Mouse (Mus musculus): ENCODE data around the gene Col2a1. TPM values are rescaled to one million over a fixed set of nuclear protein-coding genes. Genes with fewer than 3 reads are reported as not detected.

Gene Col2a1
- polyA plus RNA-seq, 1 experiment from 2014 or later: 143 TPM

DNA sequence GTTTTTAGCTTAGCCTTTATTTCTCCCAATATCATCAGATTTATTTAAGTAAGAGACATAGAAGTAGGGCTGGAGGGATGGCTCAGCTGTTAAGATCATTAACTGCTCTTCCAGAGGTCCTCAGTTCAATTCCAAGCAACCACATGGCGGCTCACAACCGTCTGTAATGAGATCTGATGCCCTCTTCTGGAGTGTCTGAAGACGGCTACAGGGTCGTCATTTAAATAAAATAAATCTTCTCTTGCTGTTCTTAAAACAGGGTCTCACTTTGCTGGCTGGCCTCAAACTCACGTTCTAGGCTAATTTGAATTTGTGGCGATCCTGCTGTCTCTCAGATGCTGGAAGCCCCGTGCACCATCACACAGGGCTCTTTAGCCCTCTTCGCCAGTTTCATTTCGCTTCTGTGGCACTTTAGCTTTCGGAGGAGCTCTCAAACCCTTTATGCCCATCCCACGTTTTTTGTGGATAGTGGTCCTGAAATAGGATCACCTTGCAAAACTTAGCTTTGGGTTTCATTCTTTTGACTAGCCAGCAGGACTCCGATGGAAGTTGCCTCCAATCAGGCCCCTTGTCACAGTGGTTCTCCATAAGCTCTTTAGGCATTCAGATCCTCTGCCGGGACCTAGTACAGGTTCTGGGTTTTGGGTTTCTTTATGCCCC lies 41.0 kb downstream of the Col2a1 start:
- ATAC-seq (replicated peaks; ENCODE audit: low FRiP score) (peak; percentile 21; the same call in 1 of the 2 replicates), DNase-seq (ENCODE audit: low spot score) (no peak)
- Histone ChIP-seq H3K9me3 (ENCODE audit: control insufficient read depth, low read length) (no peaks in the 10 kb centered on the region), H3K4me3 (ENCODE audit: low read depth, low read length) (peak overlapping the region; percentile 48), H3K4me1 (replicated peaks; ENCODE audit: control insufficient read depth, insufficient read depth, low read length) (peaks cover 9% of the 10 kb centered on the region), H3K9ac (ENCODE audit: low read length) (peak overlapping the region; percentile 71), H3K27me3 (ENCODE audit: control insufficient read depth, insufficient read depth, low read length) (no peaks in the 10 kb centered on the region; the same call in 1 of the 2 replicates), H3K4me2 (ENCODE audit: low read depth, low read length, severe bottlenecking) (peak overlapping the region; percentile 68), H3K27ac (ENCODE audit: low read depth, low read length) (peak overlapping the region; percentile 41; the same call in 1 of the 2 replicates), H3K36me3 (ENCODE audit: control insufficient read depth, insufficient read depth, low read length) (no peaks in the 10 kb centered on the region)
- WGBS: 11% methylated on average over 13 of the region's 13 CpGs

DNA sequence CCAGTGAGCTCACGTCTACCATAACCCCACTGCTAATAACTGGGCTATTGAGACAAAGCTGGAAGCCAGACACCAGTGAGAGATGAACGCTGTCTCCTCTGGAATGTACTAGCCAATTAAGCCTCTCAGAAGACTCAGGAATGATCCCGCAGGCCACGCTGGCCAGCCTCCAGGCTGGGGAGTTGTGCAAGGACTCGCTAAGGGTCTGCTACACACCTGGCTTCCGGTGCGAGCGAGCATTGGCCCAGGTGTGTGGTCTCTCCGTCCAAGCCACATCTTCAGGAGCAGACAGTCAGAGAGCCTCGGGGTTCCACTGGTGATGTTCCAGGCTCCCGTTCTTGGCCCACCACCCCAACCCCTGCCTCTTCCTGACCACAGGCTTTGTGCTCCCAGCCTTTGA lies 48.1 kb downstream of the Col2a1 start:
- H3K27ac ChIP-seq (ENCODE audit: low read depth, low read length): no peak overlapping the region
- H3K9ac ChIP-seq (ENCODE audit: low read length): no peak overlapping the region
- no peaks in the 10 kb centered on the region for H3K9me3 ChIP-seq (ENCODE audit: control insufficient read depth, low read length)
- H3K4me1 ChIP-seq (replicated peaks; ENCODE audit: control insufficient read depth, insufficient read depth, low read length): peaks cover 6% of the 10 kb centered on the region; the same call in 1 of the 2 replicates
- ATAC-seq (replicated peaks; ENCODE audit: low FRiP score) (no peak), DNase-seq (ENCODE audit: low spot score) (peak; percentile 51)
- no peaks in the 10 kb centered on the region for H3K36me3 ChIP-seq (ENCODE audit: control insufficient read depth, insufficient read depth, low read length)
- WGBS: 69% methylated on average over 11 of the region's 11 CpGs
- no peaks in the 10 kb centered on the region for H3K27me3 ChIP-seq (ENCODE audit: control insufficient read depth, insufficient read depth, low read length)
- no peak overlapping the region for H3K4me3 ChIP-seq (ENCODE audit: low read depth, low read length)
- no peak overlapping the region for H3K4me2 ChIP-seq (ENCODE audit: low read depth, low read length, severe bottlenecking)

DNA sequence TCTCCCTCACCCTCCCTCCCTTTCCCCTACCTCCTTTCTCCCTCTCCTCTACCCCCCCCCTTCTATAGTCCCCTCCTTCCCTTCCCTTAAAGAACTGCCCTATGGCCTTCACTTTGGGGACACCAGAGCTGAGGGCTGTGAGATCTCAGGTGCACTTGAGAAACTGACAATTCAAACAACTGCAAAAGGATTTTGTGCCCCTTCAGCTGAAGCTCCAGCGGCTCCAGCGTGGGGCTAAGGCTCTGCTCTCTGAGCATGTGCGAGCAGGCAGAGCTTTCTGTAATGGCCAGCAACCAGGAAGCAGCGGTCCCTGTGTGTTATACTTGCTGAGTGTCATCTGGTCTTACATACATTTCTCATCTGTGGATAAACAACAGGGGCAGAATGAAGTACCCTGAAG lies 48.8 kb downstream of the Col2a1 start:
- peak; percentile 50 for DNase-seq (ENCODE audit: low spot score)
- Histone ChIP-seq H3K27ac (ENCODE audit: low read depth, low read length) (no peak overlapping the region), H3K4me2 (ENCODE audit: low read depth, low read length, severe bottlenecking) (no peak overlapping the region), H3K4me3 (ENCODE audit: low read depth, low read length) (no peak overlapping the region), H3K27me3 (ENCODE audit: control insufficient read depth, insufficient read depth, low read length) (no peaks in the 10 kb centered on the region), H3K9me3 (ENCODE audit: control insufficient read depth, low read length) (no peaks in the 10 kb centered on the region), H3K4me1 (replicated peaks; ENCODE audit: control insufficient read depth, insufficient read depth, low read length) (peaks cover 6% of the 10 kb centered on the region; the same call in 1 of the 2 replicates), H3K36me3 (ENCODE audit: control insufficient read depth, insufficient read depth, low read length) (no peaks in the 10 kb centered on the region), H3K9ac (ENCODE audit: low read length) (no peak overlapping the region)
- no peak for ATAC-seq (replicated peaks; ENCODE audit: low FRiP score)
- WGBS: 24% methylated on average over 4 of the region's 4 CpGs

DNA sequence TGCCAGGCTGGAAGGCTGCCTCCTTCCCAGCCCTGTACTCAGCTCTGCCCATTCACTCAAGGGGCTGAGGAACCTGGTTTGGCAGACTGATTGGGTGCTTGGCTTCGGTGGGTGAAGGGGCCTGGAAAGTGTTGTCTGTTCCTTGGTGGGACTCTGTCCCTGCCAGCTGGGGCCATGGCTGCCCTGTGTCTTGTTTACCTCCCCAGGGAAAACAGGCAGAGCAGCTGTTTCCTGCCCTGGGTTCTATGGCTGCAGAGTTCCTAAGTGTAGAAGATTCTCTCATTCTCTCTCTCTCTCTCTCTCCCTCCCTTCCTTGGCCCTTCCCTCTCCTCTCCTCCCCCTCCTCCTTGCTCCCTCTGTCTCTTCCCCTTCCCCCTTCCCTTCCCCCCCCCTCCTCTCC lies 49.2 kb downstream of the Col2a1 start:
- no peaks in the 10 kb centered on the region for H3K9me3 ChIP-seq (ENCODE audit: control insufficient read depth, low read length)
- no peak for ATAC-seq (replicated peaks; ENCODE audit: low FRiP score)
- no peaks in the 10 kb centered on the region for H3K36me3 ChIP-seq (ENCODE audit: control insufficient read depth, insufficient read depth, low read length)
- peaks cover 6% of the 10 kb centered on the region; the same call in 1 of the 2 replicates for H3K4me1 ChIP-seq (replicated peaks; ENCODE audit: control insufficient read depth, insufficient read depth, low read length)
- H3K9ac ChIP-seq (ENCODE audit: low read length): no peak overlapping the region
- no peaks in the 10 kb centered on the region for H3K27me3 ChIP-seq (ENCODE audit: control insufficient read depth, insufficient read depth, low read length)
- H3K4me2 ChIP-seq (ENCODE audit: low read depth, low read length, severe bottlenecking): no peak overlapping the region
- H3K4me3 ChIP-seq (ENCODE audit: low read depth, low read length): no peak overlapping the region
- 82% methylated on average over 1 of the region's 1 CpGs for WGBS
- H3K27ac ChIP-seq (ENCODE audit: low read depth, low read length): no peak overlapping the region
- DNase-seq (ENCODE audit: low spot score): peak; percentile 43

DNA sequence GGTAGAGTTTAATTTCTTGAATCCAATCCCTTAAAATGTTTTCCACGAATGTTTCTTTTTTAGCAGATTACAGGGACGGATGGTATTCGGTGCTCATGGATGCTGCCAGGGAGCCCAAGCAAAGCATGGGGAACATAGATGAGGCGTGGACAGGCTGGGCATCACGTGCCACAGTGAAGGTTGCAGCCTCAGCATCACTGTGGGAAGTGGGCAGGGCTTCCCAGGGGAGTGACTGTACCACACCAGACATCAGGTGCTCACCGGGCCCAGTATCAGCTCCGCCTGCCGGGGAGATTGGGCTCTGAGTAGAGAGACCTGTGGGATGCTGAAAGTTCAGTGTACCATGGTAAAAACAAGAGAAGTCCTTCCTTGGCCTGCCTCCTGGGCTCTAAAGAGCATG lies 49.8 kb downstream of the Col2a1 start:
- Histone ChIP-seq H3K27ac (ENCODE audit: low read depth, low read length) (no peak overlapping the region), H3K36me3 (ENCODE audit: control insufficient read depth, insufficient read depth, low read length) (no peaks in the 10 kb centered on the region), H3K4me2 (ENCODE audit: low read depth, low read length, severe bottlenecking) (no peak overlapping the region), H3K4me1 (replicated peaks; ENCODE audit: control insufficient read depth, insufficient read depth, low read length) (peaks cover 6% of the 10 kb centered on the region; the same call in 1 of the 2 replicates), H3K9ac (ENCODE audit: low read length) (no peak overlapping the region), H3K27me3 (ENCODE audit: control insufficient read depth, insufficient read depth, low read length) (no peaks in the 10 kb centered on the region), H3K9me3 (ENCODE audit: control insufficient read depth, low read length) (no peaks in the 10 kb centered on the region), H3K4me3 (ENCODE audit: low read depth, low read length) (no peak overlapping the region)
- 80% methylated on average over 8 of the region's 8 CpGs for WGBS
- DNase-seq (ENCODE audit: low spot score): peak; percentile 39
- no peak for ATAC-seq (replicated peaks; ENCODE audit: low FRiP score)

DNA sequence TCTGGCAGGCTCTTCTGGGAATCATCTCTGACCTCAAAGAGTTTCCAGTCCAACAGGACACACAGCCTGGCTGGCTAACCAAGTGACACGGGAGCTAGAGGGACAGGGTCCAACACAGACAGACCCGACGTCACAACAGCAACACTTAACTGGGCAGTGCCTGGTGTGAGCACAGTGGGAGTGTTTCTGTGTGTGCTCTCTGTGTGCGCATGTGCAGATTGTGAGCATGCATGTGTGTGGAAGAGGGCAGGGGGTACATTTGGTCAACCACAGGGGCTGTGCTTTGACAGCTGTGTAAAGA lies 51.7 kb downstream of the Col2a1 start:
- ATAC-seq (replicated peaks; ENCODE audit: low FRiP score): 0 out of 2 replicates have a peak, but pooled peaks have one; percentile 22
- Histone ChIP-seq H3K9me3 (ENCODE audit: control insufficient read depth, low read length) (no peaks in the 10 kb centered on the region), H3K9ac (ENCODE audit: low read length) (no peak overlapping the region)

DNA sequence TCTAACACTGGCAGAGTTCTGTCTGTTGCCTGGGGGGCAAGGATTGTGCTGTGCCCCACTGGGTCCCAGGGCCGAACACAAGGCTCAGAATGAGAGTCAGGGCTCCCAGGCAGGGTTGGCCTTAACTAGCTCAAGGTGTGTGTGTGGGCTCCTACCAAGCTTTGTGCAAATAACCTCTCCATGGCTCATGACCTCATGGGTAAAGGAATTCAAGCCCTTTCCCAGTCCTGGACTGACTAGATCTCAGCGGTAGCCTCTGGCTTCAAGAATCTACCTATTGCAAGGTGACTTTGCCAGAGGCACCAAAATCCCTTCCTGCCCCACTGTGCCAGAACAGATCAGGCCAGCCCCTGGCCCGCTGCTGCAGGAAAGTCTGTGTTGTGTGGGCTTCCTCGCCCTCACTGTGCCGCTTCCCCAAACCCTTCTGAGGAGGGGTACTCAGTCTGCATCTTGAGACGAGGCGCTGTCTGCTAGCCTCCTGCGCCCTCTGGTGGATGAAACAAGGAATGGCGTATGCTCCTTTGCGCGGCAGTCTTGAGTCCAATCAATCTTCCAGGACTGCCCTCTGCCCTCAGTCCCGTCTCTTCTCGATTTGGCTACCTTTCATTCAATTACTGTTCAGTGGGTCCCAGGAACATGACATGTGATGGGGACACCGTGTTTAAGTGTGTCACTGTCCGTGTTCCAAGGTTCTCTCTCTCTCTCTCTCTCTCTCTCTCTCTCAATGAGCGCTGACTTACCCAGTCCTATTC lies 52.2 kb downstream of the Col2a1 start:
- peaks cover 6% of the 10 kb centered on the region; the same call in 1 of the 2 replicates for H3K4me1 ChIP-seq (replicated peaks; ENCODE audit: control insufficient read depth, insufficient read depth, low read length)
- no peak overlapping the region for H3K27ac ChIP-seq (ENCODE audit: low read depth, low read length)
- no peak overlapping the region for H3K9ac ChIP-seq (ENCODE audit: low read length)
- H3K9me3 ChIP-seq (ENCODE audit: control insufficient read depth, low read length): no peaks in the 10 kb centered on the region
- ATAC-seq (replicated peaks; ENCODE audit: low FRiP score) (peak; percentile 64), DNase-seq (ENCODE audit: low spot score) (peak; percentile 89)
- no peaks in the 10 kb centered on the region for H3K36me3 ChIP-seq (ENCODE audit: control insufficient read depth, insufficient read depth, low read length)
- no peak overlapping the region for H3K4me2 ChIP-seq (ENCODE audit: low read depth, low read length, severe bottlenecking)
- H3K4me3 ChIP-seq (ENCODE audit: low read depth, low read length): no peak overlapping the region
- H3K27me3 ChIP-seq (ENCODE audit: control insufficient read depth, insufficient read depth, low read length): no peaks in the 10 kb centered on the region
- WGBS: 14% methylated on average over 16 of the region's 16 CpGs

More for the DNA sequence above, 51.7 kb downstream of the Col2a1 start:
- Histone ChIP-seq H3K4me1 (replicated peaks; ENCODE audit: control insufficient read depth, insufficient read depth, low read length) (peaks cover 6% of the 10 kb centered on the region; the same call in 1 of the 2 replicates), H3K4me2 (ENCODE audit: low read depth, low read length, severe bottlenecking) (no peak overlapping the region), H3K27ac (ENCODE audit: low read depth, low read length) (no peak overlapping the region), H3K4me3 (ENCODE audit: low read depth, low read length) (no peak overlapping the region), H3K27me3 (ENCODE audit: control insufficient read depth, insufficient read depth, low read length) (no peaks in the 10 kb centered on the region), H3K36me3 (ENCODE audit: control insufficient read depth, insufficient read depth, low read length) (no peaks in the 10 kb centered on the region)
- DNase-seq (ENCODE audit: low spot score): peak; percentile 46
- WGBS: 67% methylated on average over 4 of the region's 4 CpGs

DNA sequence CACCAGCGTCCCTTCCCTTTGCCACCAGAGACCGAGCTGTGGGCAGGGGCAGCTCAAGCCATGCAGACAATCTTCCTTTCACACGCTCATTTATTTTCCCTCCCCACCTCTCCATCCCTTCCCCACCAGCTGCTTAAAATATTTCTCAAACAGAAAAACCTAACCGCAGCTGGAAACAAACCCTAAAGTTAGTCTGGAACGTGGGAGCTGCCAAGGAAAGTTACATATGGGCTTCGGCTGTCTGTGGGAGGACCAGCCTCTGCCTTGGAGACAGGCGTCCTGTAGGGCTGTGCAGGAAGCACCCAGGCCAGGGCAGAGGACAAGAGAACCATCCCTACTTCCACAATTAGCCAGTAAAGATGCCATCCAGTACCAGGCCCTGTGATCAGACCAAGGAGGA lies 54.3 kb downstream of the Col2a1 start:
- H3K4me1 ChIP-seq (replicated peaks; ENCODE audit: control insufficient read depth, insufficient read depth, low read length): peaks cover 5% of the 10 kb centered on the region; the same call in 1 of the 2 replicates
- ATAC-seq (replicated peaks; ENCODE audit: low FRiP score) (no peak), DNase-seq (ENCODE audit: low spot score) (no peak)
- H3K9ac ChIP-seq (ENCODE audit: low read length): no peak overlapping the region
- H3K9me3 ChIP-seq (ENCODE audit: control insufficient read depth, low read length): no peaks in the 10 kb centered on the region
- H3K27me3 ChIP-seq (ENCODE audit: control insufficient read depth, insufficient read depth, low read length): no peaks in the 10 kb centered on the region
- H3K4me2 ChIP-seq (ENCODE audit: low read depth, low read length, severe bottlenecking): no peak overlapping the region
- no peaks in the 10 kb centered on the region for H3K36me3 ChIP-seq (ENCODE audit: control insufficient read depth, insufficient read depth, low read length)
- WGBS: 83% methylated on average over 7 of the region's 7 CpGs
- no peak overlapping the region for H3K4me3 ChIP-seq (ENCODE audit: low read depth, low read length)
- no peak overlapping the region for H3K27ac ChIP-seq (ENCODE audit: low read depth, low read length)
